In the genomic region with DNA sequence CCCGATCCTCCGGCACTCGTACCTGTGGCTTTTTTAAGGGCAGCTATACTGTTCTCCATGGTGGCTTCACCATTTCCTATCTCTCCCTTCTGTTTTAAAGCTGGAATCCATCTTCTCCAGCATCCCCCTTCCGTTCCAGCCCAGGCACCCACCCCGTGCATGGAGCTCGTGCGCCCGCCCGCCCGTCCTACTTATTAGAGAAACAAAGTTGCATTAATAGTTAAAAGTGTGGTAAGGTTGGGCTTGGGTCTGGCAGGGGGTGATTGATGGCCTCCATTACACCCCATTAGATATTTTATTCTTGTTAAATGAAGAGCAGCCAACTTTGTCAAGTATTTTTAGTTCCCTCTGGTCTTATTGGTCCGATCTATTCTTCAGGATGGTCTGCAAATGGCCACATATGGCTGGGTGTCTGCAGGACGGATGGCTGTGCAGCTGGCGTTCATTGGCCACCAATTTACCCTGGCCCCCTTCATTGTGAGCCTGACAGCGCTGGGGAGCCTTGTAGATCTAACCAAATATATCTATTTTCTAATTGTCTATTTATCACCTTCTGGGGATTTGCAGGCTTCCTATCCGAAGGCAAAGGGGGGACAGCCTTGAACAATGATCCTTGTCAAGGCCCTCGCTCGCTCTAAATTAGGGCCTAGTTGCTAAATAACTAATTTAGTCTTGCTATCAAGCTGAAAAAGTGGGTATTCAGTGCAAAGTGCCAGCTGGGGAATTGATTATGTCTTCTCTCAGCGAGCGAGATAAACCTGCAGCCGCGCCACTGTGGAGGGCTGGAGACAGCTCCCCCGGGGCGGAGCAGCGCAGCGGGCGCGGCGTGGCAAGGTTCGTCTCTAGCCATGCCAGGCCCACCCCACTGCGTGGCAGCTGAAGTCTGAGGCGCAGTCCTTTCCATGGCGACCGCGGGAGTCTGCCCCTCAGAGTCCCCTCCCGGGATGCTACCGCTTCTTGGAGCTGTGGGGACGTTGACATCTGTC, we compare ENCODE assay signal across 19 mouse cellular contexts.
DNase-seq lines count a peak whose midpoint lies in the region; ATAC-seq and TF ChIP-seq lines count a peak whose summit lies in the region.
"Had no signal": no experiment of that assay in that cellular context is flagged by ENCODE, and none has a peak within 500 bp of the region (broad histone marks: within the 10 kb centered on the region; RNA-seq: fewer than 3 reads in every experiment).

No protein-coding gene starts in this region.

- H3K4me3 ChIP-seq in forebrain, embryonic 16.5 days (replicated peaks; ENCODE audit: low read length), result no peak overlapping the region
- H3K4me3 ChIP-seq in forebrain, embryonic 10.5 days, result no peak overlapping the region
- peak overlapping the region; percentile 12; the same call in 1 of the 2 replicates for H3K4me3 ChIP-seq in ES-Bruce4 (ENCODE audit: low read depth, low read length)
- no peak overlapping the region for H3K4me3 ChIP-seq in hindbrain, embryonic 13.5 days
- H3K4me3 ChIP-seq in neural tube, embryonic 13.5 days, result no peak overlapping the region
- H3K4me3 ChIP-seq: heart, embryonic 15.5 days; limb, embryonic 12.5 days; liver, embryonic 12.5 days; midbrain, embryonic 12.5 days had no signal

- TF ChIP-seq EP300 in ES-Bruce4 (IDR thresholded peaks at IDR 0.05; ENCODE audit: insufficient read depth, low read depth, low read length), result no peak

- no peaks in the 10 kb centered on the region for H3K4me1 ChIP-seq in forebrain, embryonic 16.5 days (replicated peaks; ENCODE audit: control insufficient read depth, insufficient read depth, low read length)
- no peaks in the 10 kb centered on the region for H3K4me1 ChIP-seq in forebrain, embryonic 10.5 days
- H3K4me1 ChIP-seq in ES-Bruce4 (ENCODE audit: control insufficient read depth, insufficient read depth, low read length), result no peaks in the 10 kb centered on the region
- H3K4me1 ChIP-seq in hindbrain, embryonic 13.5 days (replicated peaks), result peaks cover 14% of the 10 kb centered on the region
- peaks cover 12% of the 10 kb centered on the region for H3K4me1 ChIP-seq in neural tube, embryonic 13.5 days (replicated peaks)
- H3K4me1 ChIP-seq: heart, embryonic 15.5 days; limb, embryonic 12.5 days; liver, embryonic 12.5 days; midbrain, embryonic 12.5 days had no signal

- no peak for TF ChIP-seq POLR2A in ES-Bruce4 (IDR thresholded peaks at IDR 0.05; ENCODE audit: insufficient read depth, low read length)

- no peak for TF ChIP-seq CTCF in ES-Bruce4 (IDR thresholded peaks at IDR 0.05; ENCODE audit: low read depth, low read length)

- no peak for DNase-seq in forebrain, embryonic 10.5 days (ENCODE audit: extremely low spot score, low spot score)
- no peak for DNase-seq in frontal cortex, postnatal 10 days (ENCODE audit: low spot score in 2 of 2)
- DNase-seq in cerebellum, adult 8-10 months, result no peak
- DNase-seq: cerebellum, adult 9-10 months; gastrocnemius, postnatal 25 days; heart, postnatal 4 days; lung, embryonic 14.5 days; lung, postnatal 4 days; thymus, adult 18-20 months had no signal

- no peak overlapping the region for H3K9ac ChIP-seq in forebrain, embryonic 16.5 days (replicated peaks; ENCODE audit: low read depth, low read length)
- H3K9ac ChIP-seq in ES-Bruce4 (ENCODE audit: low read depth, poor library complexity, severe bottlenecking), result no peak overlapping the region
- no peak overlapping the region for H3K9ac ChIP-seq in hindbrain, embryonic 13.5 days
- H3K9ac ChIP-seq in neural tube, embryonic 13.5 days, result no peak overlapping the region
- H3K9ac ChIP-seq: heart, embryonic 15.5 days; limb, embryonic 12.5 days; liver, embryonic 12.5 days; lung, embryonic 14.5 days; midbrain, embryonic 12.5 days had no signal

- H3K27me3 ChIP-seq in forebrain, embryonic 16.5 days (replicated peaks; ENCODE audit: control insufficient read depth, insufficient read depth, low read length), result no peaks in the 10 kb centered on the region
- no peaks in the 10 kb centered on the region for H3K27me3 ChIP-seq in forebrain, embryonic 10.5 days (ENCODE audit: poor library complexity, severe bottlenecking)
- H3K27me3 ChIP-seq in ES-Bruce4 (ENCODE audit: control insufficient read depth, insufficient read depth, low read length, poor library complexity, severe bottlenecking), result no peaks in the 10 kb centered on the region
- H3K27me3 ChIP-seq in hindbrain, embryonic 13.5 days, result no peaks in the 10 kb centered on the region
- H3K27me3 ChIP-seq in neural tube, embryonic 13.5 days, result no peaks in the 10 kb centered on the region
- H3K27me3 ChIP-seq: CH12.LX; liver, embryonic 12.5 days; midbrain, embryonic 12.5 days had no signal

- H3K36me3 ChIP-seq in forebrain, embryonic 16.5 days (ENCODE audit: control insufficient read depth, insufficient read depth), result no peaks in the 10 kb centered on the region
- H3K36me3 ChIP-seq in forebrain, embryonic 10.5 days (replicated peaks), result no peaks in the 10 kb centered on the region
- no peaks in the 10 kb centered on the region for H3K36me3 ChIP-seq in ES-Bruce4 (ENCODE audit: control insufficient read depth, insufficient read depth, low read length, poor library complexity, severe bottlenecking)
- H3K36me3 ChIP-seq in hindbrain, embryonic 13.5 days, result no peaks in the 10 kb centered on the region
- no peaks in the 10 kb centered on the region for H3K36me3 ChIP-seq in neural tube, embryonic 13.5 days
- H3K36me3 ChIP-seq: heart, embryonic 15.5 days; limb, embryonic 12.5 days; liver, embryonic 12.5 days; midbrain, embryonic 12.5 days had no signal

- H3K27ac ChIP-seq in forebrain, embryonic 16.5 days (ENCODE audit: low read length), result no peak overlapping the region
- H3K27ac ChIP-seq in forebrain, embryonic 10.5 days, result no peak overlapping the region
- no peak overlapping the region for H3K27ac ChIP-seq in ES-Bruce4 (ENCODE audit: insufficient read depth, low read length)
- peak overlapping the region; percentile 63; the same call in 1 of the 2 replicates for H3K27ac ChIP-seq in hindbrain, embryonic 13.5 days
- peak overlapping the region; percentile 46 for H3K27ac ChIP-seq in neural tube, embryonic 13.5 days (replicated peaks)
- H3K27ac ChIP-seq: heart, embryonic 15.5 days; limb, embryonic 12.5 days; liver, embryonic 12.5 days; midbrain, embryonic 12.5 days had no signal

- no peak overlapping the region for H3K4me2 ChIP-seq in forebrain, embryonic 16.5 days (ENCODE audit: low read length)
- peak overlapping the region; percentile 40 for H3K4me2 ChIP-seq in hindbrain, embryonic 13.5 days
- peak overlapping the region; percentile 40 for H3K4me2 ChIP-seq in neural tube, embryonic 13.5 days
- H3K4me2 ChIP-seq: heart, embryonic 15.5 days; limb, embryonic 12.5 days; liver, embryonic 12.5 days; lung, embryonic 14.5 days; midbrain, embryonic 12.5 days had no signal

- ATAC-seq in forebrain, embryonic 16.5 days, result peak; percentile 52; the same call in 1 of the 2 replicates
- ATAC-seq in hindbrain, embryonic 13.5 days (ENCODE audit: low FRiP score), result peak; percentile 66
- ATAC-seq in neural tube, embryonic 13.5 days (ENCODE audit: low read depth), result peak; percentile 83
- ATAC-seq: intestine, postnatal 0 days; liver, embryonic 12.5 days had no signal

- H3K9me3 ChIP-seq in forebrain, embryonic 16.5 days (ENCODE audit: control insufficient read depth, low read length), result no peaks in the 10 kb centered on the region
- H3K9me3 ChIP-seq in forebrain, embryonic 10.5 days, result no peaks in the 10 kb centered on the region; the same call in 1 of the 2 replicates
- no peaks in the 10 kb centered on the region for H3K9me3 ChIP-seq in ES-Bruce4 (replicated peaks; ENCODE audit: control insufficient read depth, insufficient read depth, low read length, poor library complexity, severe bottlenecking)
- H3K9me3 ChIP-seq in hindbrain, embryonic 13.5 days, result 0 out of 2 replicates have a peak, but pooled peaks cover 2% of the 10 kb centered on the region
- no peaks in the 10 kb centered on the region for H3K9me3 ChIP-seq in neural tube, embryonic 13.5 days
- H3K9me3 ChIP-seq: heart, embryonic 15.5 days; limb, embryonic 12.5 days; liver, embryonic 12.5 days; midbrain, embryonic 12.5 days had no signal

- 68% methylated on average over 36 of the region's 37 CpGs for WGBS in forebrain, embryonic 16.5 days
- WGBS in forebrain, embryonic 10.5 days, result 91% methylated on average over 36 of the region's 37 CpGs
- 47% methylated on average over 34 of the region's 37 CpGs for WGBS in hindbrain, embryonic 13.5 days
- 45% methylated on average over 37 of the region's 37 CpGs for WGBS in neural tube, embryonic 13.5 days

Comparison
In these comparisons a context has a peak if more than half of its experiments do, and no peak if none do; other contexts are left out.
1. H3K27ac ChIP-seq: peak in hindbrain, embryonic 13.5 days (single experiment) and neural tube, embryonic 13.5 days (single experiment); none in forebrain, embryonic 16.5 days (single experiment), forebrain, embryonic 10.5 days (single experiment) and ES-Bruce4 (single experiment).
2. Peak in every context shown above with its lines, with median percentiles within 50 percentile points of each other: ATAC-seq.